Mouse (Mus musculus): ENCODE measurements around the gene Tmem274. TPM values are rescaled to one million over a fixed set of nuclear protein-coding genes. Genes with fewer than 3 reads are reported as not detected.
A peak's percentile ranks its signal among the peaks of the same experiment; 100 is the strongest.

The Tmem274 gene
- total RNA-seq, 1 experiment from 2014 or later, result not detected

DNA sequence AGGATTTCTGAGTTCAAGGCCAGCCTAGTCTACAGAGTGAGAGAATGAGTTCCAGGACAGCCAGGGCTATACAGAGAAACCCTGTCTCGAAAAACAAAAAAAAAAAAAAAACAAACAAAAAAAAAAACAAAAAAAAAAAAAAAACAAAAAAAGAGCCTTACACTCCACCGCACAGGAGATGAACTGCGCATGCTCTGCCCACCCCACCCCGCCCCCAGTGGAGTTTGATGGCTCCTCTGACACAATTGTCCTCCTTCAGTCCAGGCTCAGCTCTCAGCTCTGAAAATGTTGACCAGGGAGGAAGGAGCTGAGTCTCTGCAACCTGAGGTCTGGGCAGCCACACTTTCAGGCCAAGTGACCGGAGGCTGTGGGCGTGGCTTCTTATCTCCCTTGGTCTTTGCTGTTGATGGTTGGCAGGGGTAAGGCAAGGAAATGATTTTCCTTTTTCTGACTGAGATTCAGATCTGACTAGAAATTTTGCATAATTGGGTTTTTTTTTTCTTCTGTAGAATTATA, 13.7 kb upstream of the Tmem274 start:
- ATAC-seq (replicated peaks; ENCODE audit: low read depth, poor library complexity, severe bottlenecking), result no peak

DNA sequence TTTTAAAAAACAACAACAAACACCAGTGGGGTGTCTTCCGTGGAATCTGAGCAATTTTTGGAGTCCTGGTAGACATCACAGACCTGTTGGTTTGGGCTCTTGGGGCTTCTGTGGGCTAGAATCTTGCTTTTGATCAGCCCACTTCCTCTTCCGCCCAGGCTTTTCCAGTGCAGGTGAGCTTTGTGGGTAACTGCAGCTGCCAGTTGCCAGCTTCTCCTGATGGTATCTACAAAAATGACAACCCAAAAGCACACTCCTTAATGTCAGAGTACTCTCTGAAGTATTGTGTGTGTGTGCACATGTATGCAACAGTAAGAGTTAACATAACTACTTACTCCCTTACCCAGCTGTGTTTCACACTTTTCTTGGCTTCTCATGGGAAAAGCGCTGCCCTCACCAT, 7.6 kb upstream of the Tmem274 start:
- ATAC-seq (replicated peaks; ENCODE audit: low read depth, poor library complexity, severe bottlenecking), result no peak

DNA sequence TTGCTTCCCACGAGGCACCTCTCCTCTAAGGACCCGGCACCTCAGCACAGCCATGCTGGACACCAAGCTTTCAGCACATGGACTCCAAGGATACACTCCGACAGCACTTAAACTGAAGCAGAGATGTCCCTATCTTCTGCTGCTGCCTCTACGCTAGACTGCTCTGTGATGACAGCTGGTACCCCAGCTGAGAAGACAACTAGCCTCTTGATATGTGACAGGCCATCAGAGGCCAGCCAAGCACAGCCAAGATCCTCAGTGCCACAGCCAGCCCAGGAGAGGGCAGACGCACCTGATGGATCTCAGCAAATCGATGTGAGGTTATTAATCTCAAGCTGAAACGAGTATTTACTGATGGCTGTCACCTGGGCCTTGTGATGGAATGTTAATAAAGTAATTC, 2.1 kb upstream of the Tmem274 start:
- ATAC-seq (replicated peaks; ENCODE audit: low read depth, poor library complexity, severe bottlenecking), result no peak

DNA sequence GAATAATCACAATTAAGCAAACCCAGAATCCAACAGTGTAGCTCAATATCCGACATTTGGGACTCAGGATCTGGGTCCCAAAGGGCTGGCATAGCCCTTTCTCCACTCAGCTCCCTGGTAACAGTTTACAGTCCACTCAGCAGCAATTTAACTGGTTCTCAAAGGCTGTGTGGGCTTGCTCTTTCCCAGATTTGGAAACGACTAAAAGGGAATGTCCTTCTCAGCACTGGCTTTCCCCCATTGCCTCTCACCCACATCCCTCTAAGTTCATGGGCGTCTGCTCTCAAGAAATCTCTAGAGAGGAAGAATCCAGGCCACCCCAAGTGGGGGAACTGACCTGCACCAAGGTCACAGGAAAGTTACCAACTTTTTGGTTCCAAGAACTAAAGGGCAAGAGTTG, 7.4 kb downstream of the Tmem274 start:
- no peak for ATAC-seq (replicated peaks; ENCODE audit: low read depth, poor library complexity, severe bottlenecking)

DNA sequence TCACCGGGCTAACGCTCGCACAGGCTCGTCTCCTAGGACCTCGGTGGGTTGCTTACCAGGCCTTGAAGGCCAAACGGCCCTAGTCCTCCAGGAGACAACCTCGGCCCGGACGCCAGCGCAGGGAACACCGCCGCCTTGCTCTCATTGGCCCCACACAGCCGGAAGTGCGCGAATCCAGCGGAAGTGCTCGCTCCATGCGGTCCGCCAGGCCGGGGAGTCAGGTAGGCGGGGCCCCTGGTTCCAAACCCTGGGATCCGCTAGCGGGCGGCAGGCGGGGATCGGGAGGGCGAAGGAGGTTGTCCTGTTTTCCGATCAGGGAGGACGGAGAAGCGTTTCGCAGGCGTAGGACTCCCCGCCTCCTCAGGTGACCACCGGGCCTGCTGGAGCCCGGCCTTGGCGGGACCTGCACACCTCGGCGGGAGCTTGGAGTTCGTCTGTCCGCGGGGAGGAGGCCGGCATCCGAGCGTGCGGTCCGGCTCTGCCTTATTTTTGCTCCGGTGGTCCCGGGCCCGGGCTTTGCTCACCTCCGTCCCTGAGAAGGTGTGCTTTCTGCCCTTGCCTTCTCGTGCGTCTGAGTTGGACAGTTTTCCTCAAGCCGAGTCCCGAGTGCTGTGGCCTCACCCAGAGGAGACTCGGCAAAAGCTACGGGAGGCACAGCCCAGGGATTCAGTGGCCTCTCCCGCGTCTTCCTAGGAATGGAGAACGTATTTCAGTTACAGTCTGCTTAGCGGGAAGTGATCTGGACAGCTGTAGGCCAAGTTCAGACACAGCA, 8.1 kb downstream of the Tmem274 start, which contains the start of the genes Nmnat1 and Lzic:
Gene Nmnat1 (minus strand): TSS at position 150 of the 772 bp plus-strand sequence.
Gene Lzic (plus strand): TSS at position 177 of the 772 bp plus-strand sequence.
- peak; percentile 99 for ATAC-seq (replicated peaks; ENCODE audit: low read depth, poor library complexity, severe bottlenecking)

DNA sequence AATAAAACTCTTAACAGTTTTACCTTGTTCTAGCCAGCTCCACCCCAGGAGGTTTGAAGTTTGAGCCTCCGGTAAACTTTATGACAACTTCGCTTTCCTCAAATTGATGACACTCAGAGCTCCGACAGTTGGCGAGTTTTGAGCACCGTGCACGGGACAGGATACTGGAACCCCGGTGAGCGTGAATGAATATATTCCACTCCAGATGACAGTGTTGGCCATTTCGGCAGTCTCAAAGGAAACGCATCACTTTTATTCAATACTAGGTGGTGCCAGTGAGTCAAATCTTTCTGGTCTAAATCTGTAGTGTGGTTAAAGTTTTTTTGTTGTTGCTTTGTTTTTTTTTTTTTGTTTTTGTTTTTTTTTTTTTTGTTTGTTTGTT, 8.6 kb downstream of the Tmem274 start:
- ATAC-seq (replicated peaks; ENCODE audit: low read depth, poor library complexity, severe bottlenecking), result peak; percentile 58

DNA sequence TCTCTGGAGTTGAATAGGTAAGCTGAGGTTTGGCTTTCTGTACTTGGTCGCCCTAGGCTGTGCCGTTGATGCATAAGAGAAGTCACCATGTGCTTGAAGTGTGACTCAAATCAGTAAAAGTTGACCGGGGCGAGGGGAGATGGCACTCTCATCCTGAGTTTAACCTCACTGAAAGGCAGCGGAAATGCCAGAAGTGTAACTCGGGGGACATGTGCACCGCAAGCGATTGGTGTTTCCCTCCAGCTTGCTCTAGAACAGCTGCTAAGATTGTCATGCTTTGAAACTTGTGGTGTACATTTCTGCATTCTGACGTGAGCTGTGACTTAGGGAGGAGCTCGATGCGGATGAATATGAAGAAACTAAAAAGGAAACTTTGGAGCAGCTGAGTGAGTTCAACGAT, 10.6 kb downstream of the Tmem274 start:
- ATAC-seq (replicated peaks; ENCODE audit: low read depth, poor library complexity, severe bottlenecking), result no peak

DNA sequence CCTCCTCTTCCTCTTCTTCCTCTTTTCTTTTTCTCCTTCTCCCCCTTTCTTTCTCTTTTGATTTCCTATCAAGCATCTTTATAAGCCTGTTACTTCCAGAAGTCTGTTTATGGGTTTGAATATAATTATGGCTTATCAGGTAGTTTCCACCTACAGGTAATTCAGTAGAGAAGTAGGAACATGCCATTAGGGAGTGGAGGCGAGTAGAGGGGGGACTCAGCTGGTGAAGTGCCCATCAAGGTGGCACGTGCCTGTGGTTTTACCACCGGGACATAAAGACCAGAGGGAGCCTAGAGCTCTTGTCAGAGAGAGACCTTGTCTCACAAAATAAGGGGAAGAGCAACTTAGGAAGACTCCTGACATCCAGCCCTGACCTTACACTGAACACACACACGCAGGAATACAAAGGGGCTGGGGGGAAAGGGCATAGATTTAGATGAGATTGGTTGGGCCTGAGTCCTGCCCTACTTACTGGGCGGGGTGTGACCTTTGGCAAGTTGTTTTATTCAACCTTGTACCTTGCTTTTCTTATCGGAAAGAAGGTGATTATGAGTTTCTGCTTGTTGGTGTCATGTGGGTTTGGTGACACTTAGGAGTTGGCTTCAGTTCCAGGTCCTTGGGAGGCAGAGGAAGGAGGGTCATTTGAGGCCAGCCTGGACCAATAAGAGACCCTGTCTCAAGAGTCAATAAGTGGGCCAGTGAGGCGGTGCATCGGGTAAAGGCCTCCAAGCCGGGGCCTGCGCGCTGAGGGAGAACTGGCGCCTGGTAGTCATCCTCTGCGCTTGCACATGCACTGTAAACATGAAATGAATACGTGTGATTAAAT, 12.4 kb downstream of the Tmem274 start:
- ATAC-seq (replicated peaks; ENCODE audit: low read depth, poor library complexity, severe bottlenecking), result no peak

DNA sequence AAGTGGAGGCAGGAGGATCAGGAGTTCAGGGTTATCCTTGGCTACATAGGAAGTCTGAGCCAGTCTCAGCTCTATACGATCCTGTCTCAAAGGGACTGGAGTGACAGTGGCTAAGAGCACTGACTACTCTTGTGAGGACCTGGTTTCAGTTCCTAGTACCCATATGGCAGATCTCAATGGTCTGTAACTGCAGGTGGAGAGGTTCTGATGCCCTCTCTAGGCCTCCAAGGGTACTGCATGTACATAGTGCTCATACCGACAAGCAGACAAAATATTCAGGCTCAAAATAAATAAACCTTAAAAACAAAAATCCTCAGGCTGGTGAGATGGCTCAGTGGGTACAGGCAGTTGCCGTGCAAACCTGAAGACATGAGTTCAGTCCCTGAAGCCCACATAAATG, 14.0 kb downstream of the Tmem274 start:
- ATAC-seq (replicated peaks; ENCODE audit: low read depth, poor library complexity, severe bottlenecking), result 0 out of 2 replicates have a peak, but pooled peaks have one; percentile 42

DNA sequence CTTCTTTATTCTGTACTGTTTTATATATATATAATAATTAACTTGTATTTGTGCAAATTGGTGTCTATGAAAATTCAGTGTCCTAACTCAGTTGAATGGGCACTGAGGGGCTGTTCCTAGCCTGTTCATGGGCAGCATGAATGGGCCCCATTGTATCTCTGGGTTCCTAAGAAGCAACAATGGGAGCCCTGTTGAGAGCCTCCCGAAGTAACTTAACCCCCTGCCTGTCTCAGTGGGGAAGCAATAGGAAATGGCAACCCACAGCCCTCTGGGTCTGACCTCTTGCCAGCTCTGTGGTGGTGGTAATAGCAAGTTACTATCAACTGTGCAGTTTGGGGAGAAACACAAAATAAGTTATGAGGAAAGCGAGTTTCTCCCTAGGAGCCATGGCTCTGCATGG, 19.4 kb downstream of the Tmem274 start:
- ATAC-seq (replicated peaks; ENCODE audit: low read depth, poor library complexity, severe bottlenecking), result 0 out of 2 replicates have a peak, but pooled peaks have one; percentile 39

DNA sequence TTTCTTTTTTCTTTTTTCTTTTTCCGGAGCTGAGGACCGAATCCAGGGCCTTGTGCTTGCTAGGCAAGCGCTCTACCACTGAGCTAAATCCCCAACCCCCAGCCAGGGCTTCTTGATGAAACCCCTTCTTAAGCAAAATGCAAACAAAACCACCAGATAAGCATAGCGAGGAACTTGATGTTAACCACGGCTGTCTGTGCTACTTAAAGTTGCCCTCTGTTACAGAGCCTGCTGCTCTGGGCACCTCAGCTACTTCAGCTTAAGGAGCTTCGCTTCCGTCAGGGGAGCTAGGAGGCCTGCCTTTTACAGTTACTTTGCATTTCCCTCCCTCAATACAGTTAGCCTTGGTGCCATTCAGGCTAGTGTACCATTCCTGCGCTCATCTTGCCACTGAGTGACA, 21.7 kb downstream of the Tmem274 start:
- ATAC-seq (replicated peaks; ENCODE audit: low read depth, poor library complexity, severe bottlenecking), result no peak

DNA sequence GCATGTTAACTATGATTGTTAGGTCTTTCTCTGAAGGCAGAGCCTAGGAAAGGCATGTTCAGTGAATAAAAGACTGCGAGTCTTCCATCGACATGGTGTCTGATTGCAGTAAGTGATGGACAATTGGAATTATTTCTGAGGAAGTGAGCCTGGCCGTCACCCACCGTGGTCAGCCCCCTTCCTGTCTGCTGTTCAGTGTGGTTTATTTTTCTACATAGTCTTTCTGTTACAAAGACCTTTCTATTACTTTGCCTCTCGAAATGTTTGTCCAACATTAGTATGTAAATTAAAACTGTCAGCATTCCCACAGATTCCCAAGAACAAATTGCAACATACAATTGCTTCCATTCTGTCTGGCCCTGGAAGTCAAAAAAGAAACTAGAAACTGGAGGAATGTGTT, 22.6 kb downstream of the Tmem274 start:
- ATAC-seq (replicated peaks; ENCODE audit: low read depth, poor library complexity, severe bottlenecking), result peak; percentile 46; the same call in 1 of the 2 replicates

DNA sequence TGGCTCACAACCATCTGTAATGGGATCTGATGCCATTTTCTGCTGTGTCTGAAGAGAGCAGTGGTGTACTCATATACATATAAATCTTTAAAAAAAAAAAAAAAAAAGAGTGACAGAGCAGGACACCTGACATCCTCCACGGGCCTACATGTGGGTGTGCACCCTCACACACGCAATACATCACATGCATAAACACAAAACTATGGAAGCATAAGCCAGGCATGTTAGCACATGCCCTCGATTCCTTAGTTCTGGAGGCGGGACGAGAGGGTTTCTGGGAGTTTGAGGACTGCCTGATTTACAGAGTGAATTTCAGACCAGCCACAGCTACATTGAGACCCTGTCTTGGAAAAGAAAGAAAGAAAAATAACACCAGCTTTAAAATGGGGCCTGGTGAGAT, 27.2 kb downstream of the Tmem274 start:
- ATAC-seq (replicated peaks; ENCODE audit: low read depth, poor library complexity, severe bottlenecking), result no peak

DNA sequence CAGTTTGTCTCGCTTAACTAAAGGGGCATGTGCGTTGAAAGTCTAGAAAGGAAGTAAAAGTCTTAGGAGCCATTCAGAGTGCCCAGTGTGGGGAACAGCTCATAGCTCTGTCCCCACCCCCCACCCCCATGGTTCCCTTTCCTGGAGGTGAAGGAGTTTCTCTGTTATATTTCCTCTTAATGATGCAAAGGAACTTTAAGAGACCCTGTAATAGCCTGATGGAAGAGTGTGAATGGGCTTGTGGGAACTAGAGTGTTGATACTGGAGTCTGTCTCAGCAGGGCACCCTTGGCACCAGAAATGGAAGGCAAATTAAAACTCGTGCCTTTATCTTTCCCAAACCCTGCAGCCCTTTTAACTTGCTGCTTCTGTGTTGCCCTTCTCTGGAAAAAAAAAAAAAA, 27.7 kb downstream of the Tmem274 start:
- peak; percentile 83 for ATAC-seq (replicated peaks; ENCODE audit: low read depth, poor library complexity, severe bottlenecking)

DNA sequence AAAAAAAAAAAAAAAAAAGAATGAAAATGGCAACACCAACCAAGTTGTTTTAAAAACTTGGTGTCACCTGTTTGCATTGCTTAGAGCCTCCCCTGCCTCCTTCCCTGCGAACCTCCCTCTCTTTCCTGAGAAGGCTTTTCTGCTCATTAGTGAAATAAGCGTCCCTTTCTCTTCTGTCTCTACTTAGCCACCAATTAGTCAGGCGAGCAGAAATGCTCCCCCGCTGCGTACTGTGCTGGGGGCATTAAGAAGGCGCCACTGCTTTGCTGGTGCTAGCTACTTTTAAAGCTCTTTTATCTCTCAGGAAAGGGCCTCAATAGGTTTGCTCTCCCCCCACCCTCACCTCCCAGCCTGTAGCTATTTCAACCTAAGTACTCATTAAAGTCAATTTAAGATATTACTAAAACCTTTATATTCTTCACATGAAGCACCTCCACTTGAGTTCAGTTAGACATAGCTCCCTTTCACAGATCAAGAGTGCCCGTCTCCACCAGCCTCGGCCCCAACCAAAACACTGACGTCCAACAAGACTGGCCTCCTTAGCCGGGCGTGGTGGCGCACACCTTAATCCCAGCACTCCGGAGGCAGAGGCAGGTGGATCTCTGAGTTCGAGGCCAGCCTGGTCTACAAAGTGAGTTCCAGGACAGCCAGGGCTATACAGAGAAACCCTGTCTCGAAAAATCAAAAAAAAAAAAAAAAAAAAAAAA, 28.2 kb downstream of the Tmem274 start:
- no peak for ATAC-seq (replicated peaks; ENCODE audit: low read depth, poor library complexity, severe bottlenecking)

DNA sequence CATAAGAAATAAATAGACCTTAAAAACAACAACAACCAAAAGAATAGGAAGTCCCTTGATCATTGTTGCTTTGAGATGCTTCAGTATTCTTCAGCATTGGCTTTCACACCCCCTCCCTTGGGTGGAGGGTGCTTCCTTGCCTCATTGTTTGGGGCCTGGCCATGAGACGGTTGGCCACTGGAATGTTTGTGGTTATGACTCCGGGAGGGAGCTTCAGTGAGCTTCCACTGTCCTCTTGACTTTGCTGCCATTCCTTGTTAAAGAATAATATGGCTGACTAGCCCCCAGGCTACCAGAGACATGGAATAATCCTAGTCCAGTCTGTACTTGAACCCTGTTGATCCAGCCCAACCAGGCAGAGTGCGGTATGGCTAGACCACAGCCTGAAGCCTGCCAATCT, 29.7 kb downstream of the Tmem274 start:
- no peak for ATAC-seq (replicated peaks; ENCODE audit: low read depth, poor library complexity, severe bottlenecking)

DNA sequence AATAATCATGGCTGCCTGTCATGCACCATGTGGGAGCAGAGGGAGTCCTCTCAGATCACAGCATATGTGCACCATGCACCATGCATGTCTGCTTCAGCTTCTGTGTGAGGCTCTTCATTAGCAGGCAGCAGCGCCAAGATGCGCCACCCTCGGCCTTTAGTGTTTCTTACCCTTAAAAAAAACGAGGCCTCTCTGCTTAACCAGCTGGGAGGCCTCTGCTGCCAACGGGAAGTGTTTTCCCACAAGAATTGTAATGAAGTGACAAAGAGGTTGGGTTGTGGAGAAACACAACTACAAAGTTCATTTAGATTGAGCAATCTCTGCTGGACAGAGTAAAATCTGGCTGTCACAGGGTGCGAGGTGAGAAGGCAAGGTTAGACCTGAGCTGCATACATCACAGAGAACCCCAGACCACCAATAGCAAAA, 34.1 kb downstream of the Tmem274 start:
- ATAC-seq (replicated peaks; ENCODE audit: low read depth, poor library complexity, severe bottlenecking), result no peak

DNA sequence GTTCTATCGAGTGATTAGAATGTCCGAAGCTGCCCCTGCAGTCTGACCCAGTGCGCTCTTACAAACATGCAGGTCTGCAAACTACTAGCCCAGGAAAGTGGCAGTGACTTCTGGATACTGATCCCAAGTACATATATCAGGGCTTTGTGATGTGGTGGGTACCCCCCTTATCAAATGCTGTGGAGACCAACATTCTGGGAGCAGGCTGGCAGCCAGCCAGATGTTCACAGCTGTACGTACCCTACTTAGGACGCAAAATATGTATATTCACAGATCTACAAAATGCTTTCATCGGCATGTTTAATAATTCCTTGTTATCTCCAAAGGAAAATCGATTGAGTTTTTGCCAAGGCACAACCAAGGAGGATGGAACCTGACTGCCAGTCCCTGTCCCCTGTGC, 34.9 kb downstream of the Tmem274 start:
- ATAC-seq (replicated peaks; ENCODE audit: low read depth, poor library complexity, severe bottlenecking), result no peak

DNA sequence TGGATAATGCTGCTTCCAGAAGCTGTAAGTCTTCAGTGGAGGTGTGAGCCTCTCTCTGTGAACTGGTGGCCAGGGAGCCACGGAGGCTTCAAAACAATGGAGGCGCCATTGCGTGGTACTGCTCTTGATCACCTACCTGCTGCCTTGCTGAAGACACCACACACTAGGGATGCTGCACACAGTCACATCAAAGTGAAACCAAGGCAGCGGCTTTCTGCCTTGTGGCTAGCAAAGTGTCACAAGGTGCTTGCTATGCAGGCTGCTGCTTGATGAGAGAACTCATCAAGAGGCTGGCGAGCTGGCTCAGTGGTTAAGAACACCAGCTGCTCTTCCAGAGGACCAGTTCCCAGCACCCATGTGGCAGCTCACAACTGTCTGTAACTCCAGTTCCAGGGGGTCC, 38.5 kb downstream of the Tmem274 start:
- ATAC-seq (replicated peaks; ENCODE audit: low read depth, poor library complexity, severe bottlenecking), result no peak

DNA sequence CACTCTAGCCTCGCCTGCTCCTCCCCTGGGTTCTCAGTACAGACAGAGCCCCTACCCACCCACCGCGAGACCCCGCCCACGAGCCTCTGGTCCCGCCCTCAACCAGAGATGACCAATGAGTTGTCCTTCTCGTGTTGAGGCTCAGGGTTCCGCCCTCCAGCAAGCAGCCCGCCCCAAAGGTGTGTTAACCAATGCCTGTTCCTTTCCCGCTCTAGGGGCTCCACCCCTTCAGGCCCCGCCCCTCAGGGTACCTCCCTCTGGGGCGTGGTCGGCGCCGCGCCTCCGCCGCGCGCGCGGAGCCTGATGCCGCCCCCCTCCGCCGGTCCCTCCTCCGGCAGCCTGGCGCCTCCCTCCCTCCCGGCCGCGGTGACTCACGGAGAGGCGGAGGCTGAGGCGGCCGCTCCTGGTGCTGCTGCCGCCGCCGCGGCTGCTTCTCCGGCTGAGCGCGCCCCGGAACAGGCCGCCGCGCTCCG, 40.7 kb downstream of the Tmem274 start, which contains the start of gene Ctnnbip1:
Gene Ctnnbip1 (plus strand): TSS at position 369 of the 473 bp plus-strand sequence.
- peak; percentile 98 for ATAC-seq (replicated peaks; ENCODE audit: low read depth, poor library complexity, severe bottlenecking)
